Mouse (Mus musculus) testis, adult 2 months (tissue): ENCODE results near the gene Xylb.

Experiments used
- CTCF ChIP-seq: fragments of 200-500 bp; IDR thresholded peaks from 2 replicates; pipeline ENCODE4 v1.5.1; 2012; ENCODE audit warnings: low read depth, mild to moderate bottlenecking, inconsistent platforms, low read length, moderate library complexity; ENCODE audit not compliant: control insufficient read depth, insufficient read depth, insufficient replicate concordance
- POLR2A ChIP-seq: fragments of 200-500 bp; IDR thresholded peaks from 2 replicates; pipeline ENCODE4 v1.6.1; 2012; ENCODE audit warnings: low read depth, mild to moderate bottlenecking, inconsistent platforms, low read length, moderate library complexity; ENCODE audit not compliant: control insufficient read depth

DNA sequence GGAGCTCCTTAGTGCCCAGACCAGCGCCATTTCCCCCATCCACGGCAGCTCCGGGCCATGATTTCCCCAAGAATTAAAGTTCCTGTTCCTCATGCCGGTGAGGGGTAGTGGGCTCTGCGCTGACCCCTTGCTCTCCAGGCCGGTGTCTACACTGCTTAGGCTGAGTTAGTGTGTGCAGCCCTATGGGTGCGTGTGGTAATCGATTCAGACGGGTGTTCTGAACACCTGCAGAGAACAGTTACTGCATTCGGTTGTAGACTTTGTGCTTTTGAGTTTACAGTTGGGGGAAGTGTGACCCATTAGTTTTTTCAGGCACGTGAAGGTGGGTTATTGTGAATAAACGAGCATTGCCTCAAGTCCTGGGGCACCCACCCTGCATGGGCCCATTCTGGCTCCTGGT is 80.9 kb downstream of the Xylb start:
- TF ChIP-seq POLR2A (no peak), CTCF (no peak)
